Mouse (Mus musculus) kidney, embryonic 14.5 days (tissue): ENCODE results near the gene Il2ra. TPM values are rescaled to one million over a fixed set of nuclear protein-coding genes. Genes with fewer than 3 reads are reported as not detected.

Source experiments
- ATAC-seq: fragments of 200-750 bp; cut with Nextera tagmentation; 2 replicates; pipeline ENCODE4 v1.8.0; 2017; ENCODE audit warnings: moderate number of reproducible peaks, mild to moderate bottlenecking, moderate TSS enrichment, moderate library complexity; ENCODE audit not compliant: low FRiP score, low TSS enrichment
- H3K27ac ChIP-seq: fragments of 300-500 bp; sonication (generic); 2 replicates; pipeline ENCODE4 v1.5.1; 2014; ENCODE audit warnings: low read depth, mild to moderate bottlenecking, low read length, moderate library complexity, mixed read lengths
- H3K27me3 ChIP-seq: fragments of 300-500 bp; sonication (generic); 2 replicates; pipeline ENCODE4 v1.6.1; 2014; ENCODE audit warnings: mild to moderate bottlenecking, low read length; ENCODE audit not compliant: control insufficient read depth, insufficient read depth
- H3K36me3 ChIP-seq: fragments of 300-500 bp; sonication (generic); 2 replicates; pipeline ENCODE4 v1.6.1; 2014; ENCODE audit warnings: low read length, mixed read lengths; ENCODE audit not compliant: control insufficient read depth, insufficient read depth
- H3K4me1 ChIP-seq: fragments of 300-500 bp; sonication (generic); 2 replicates; pipeline ENCODE4 v1.6.1; 2014; ENCODE audit warnings: low read length, mixed read lengths; ENCODE audit not compliant: control insufficient read depth, insufficient read depth
- H3K4me2 ChIP-seq: fragments of 300-500 bp; sonication (generic); replicated peaks from 2 replicates; pipeline ENCODE4 v1.6.1; 2014; ENCODE audit warnings: low read depth, mild to moderate bottlenecking, low read length
- H3K4me3 ChIP-seq: fragments of 300-500 bp; sonication (generic); 2 replicates; pipeline ENCODE4 v1.5.1; 2014; ENCODE audit warnings: mild to moderate bottlenecking, low read length
- H3K9ac ChIP-seq: fragments of 300-500 bp; sonication (generic); 2 replicates; pipeline ENCODE4 v1.6.1; 2014; ENCODE audit warnings: low read depth, mild to moderate bottlenecking, low read length, moderate library complexity
- H3K9me3 ChIP-seq: fragments of 300-500 bp; sonication (generic); 2 replicates; pipeline ENCODE4 v1.6.1; 2016; ENCODE audit warnings: low read length; ENCODE audit not compliant: control insufficient read depth
- WGBS: fragments of 180-500 bp; shearing (Covaris S2); extraction: QIAGEN DNeasy Blood & Tissue Kit; methylation state at CpG from one replicate; pipeline ENCODE4 v1.1.7; 2014; 5-methylcytosine and 5-hydroxymethylcytosine counted together
- polyA plus RNA-seq: library from polyadenylated mRNA; unstranded; fragments of >200 nt; fragmentation: Nextera tagmentation; extraction: Ambion mirVana; gene quantifications from 2 replicates; pipeline ENCODE4 v1.2.1, GENCODE M21; 2014

The Il2ra gene
- polyA plus RNA-seq, 1 experiment from 2014 or later = not detected

DNA sequence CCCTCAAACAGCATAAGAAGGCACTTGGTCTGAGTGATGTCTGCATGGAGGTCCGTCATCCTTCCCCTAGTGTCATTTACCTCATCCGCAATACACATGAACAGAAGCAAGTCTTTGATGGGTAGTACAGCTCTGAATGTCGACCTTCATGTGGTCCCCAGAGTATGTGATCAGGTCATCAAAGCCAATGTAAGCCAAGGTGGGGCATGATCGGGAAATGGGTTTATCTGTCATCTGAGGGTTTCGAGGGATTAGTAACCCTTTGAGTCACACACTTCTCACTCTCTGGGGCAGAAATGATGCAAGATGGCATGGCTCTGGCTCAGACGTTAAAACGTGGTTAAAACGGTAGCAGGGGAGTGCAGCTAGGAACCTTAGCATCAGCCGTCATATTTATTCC, 25.8 kb upstream of the Il2ra start:
- no peak overlapping the region for H3K9ac ChIP-seq
- no peaks in the 10 kb centered on the region for H3K9me3 ChIP-seq
- H3K4me3 ChIP-seq = no peak overlapping the region
- no peaks in the 10 kb centered on the region for H3K36me3 ChIP-seq
- ATAC-seq = no peak
- no peak overlapping the region for H3K27ac ChIP-seq
- 93% methylated on average over 9 of the region's 9 CpGs for WGBS
- H3K4me1 ChIP-seq = no peaks in the 10 kb centered on the region
- no peak overlapping the region for H3K4me2 ChIP-seq
- H3K27me3 ChIP-seq = no peaks in the 10 kb centered on the region

DNA sequence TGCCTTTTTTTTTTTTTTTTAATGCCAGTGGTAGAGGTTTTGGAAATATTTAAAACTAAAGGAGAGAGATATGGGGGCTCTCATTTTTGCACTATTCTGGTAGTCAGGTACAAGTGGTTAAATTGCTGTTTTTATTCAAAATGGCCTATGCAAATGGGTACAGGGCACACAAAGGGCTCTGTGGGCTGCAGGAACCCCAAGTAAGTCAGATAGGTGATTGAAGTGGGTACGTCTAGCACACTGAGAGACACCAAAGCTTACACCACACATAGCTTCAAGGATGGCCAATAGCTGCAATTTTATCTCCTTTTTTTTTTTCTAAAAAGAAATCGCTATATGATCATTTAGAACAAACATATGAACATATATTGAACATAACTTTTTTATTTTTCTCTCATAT, 23.0 kb upstream of the Il2ra start:
- no peak overlapping the region for H3K27ac ChIP-seq
- no peaks in the 10 kb centered on the region for H3K4me1 ChIP-seq
- H3K27me3 ChIP-seq = no peaks in the 10 kb centered on the region
- ATAC-seq = no peak
- H3K9ac ChIP-seq = no peak overlapping the region
- WGBS = 84% methylated on average over 2 of the region's 2 CpGs
- H3K36me3 ChIP-seq = no peaks in the 10 kb centered on the region
- H3K4me3 ChIP-seq = no peak overlapping the region
- no peaks in the 10 kb centered on the region for H3K9me3 ChIP-seq
- H3K4me2 ChIP-seq = no peak overlapping the region

DNA sequence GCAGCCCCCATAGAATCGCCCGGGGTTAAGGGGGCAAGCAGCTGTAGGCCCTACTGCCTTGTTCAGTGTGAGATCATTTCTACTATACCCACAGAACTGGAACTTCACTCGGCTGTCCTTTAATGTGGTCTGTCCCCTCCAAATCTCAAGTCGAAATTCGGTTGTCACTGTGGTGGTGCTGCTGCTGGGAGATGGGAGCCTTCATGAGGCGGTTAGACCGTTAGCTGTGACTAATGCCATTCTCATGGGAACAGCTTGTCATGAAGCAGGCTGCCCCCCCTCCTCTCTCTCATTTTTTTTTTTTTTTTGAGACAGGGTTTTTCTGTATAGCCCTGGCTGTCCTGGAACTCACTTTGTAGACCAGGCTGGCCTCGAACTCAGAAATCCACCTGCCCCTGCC, 19.4 kb upstream of the Il2ra start:
- no peaks in the 10 kb centered on the region for H3K27me3 ChIP-seq
- 94% methylated on average over 8 of the region's 8 CpGs for WGBS
- no peak overlapping the region for H3K9ac ChIP-seq

DNA sequence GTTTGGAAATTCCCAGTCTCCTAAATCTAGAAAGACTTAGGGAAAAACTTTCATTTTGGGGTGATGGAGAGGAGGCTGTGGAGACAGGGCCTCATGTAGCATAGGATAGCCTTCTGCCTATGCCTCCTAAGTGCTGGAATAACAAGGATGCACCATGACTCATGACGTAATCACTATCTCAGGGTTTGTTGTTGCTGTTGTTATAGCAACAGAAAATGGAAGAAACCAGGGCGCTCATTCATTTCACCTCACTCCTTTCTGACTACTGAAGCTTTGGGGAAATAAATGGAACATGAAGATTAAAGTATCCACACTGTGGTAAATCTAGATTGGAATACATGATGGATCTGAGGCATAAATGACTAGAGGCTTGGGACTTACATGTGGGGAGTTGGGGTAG, 18.9 kb upstream of the Il2ra start:
- no peaks in the 10 kb centered on the region for H3K4me1 ChIP-seq
- no peak for ATAC-seq
- no peak overlapping the region for H3K27ac ChIP-seq
- H3K9me3 ChIP-seq = no peaks in the 10 kb centered on the region
- H3K4me2 ChIP-seq = no peak overlapping the region
- no peak overlapping the region for H3K4me3 ChIP-seq
- WGBS = 87% methylated on average over 2 of the region's 2 CpGs
- H3K36me3 ChIP-seq = no peaks in the 10 kb centered on the region
- H3K9ac ChIP-seq = no peak overlapping the region
- no peaks in the 10 kb centered on the region for H3K27me3 ChIP-seq

More for the DNA sequence above, 19.4 kb upstream of the Il2ra start:
- no peak overlapping the region for H3K27ac ChIP-seq
- no peaks in the 10 kb centered on the region for H3K4me1 ChIP-seq
- no peak overlapping the region for H3K4me2 ChIP-seq
- no peak for ATAC-seq
- no peaks in the 10 kb centered on the region for H3K36me3 ChIP-seq
- H3K4me3 ChIP-seq = no peak overlapping the region
- H3K9me3 ChIP-seq = no peaks in the 10 kb centered on the region

DNA sequence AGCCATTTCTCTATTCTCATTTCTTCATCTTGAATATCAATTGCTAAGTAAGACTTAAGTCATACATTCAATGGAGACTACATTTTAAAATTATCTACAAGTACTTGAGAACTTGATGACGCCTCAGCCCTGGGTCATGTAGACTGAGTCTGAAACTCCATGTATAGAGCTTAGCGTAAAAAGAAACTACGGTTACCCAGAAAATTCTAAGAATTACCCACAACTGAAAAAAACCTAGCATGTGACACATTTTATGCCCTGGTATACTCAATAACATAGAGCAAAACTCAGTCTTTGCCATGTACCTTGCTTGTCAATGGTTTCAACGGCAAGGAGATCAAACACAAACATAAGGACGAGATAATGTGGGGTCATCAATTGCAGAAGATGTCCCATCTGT, 16.7 kb upstream of the Il2ra start, which contains the start of gene Gm17490:
Gene Gm17490, minus strand, starts transcription at position 375 of the 400 bp plus-strand sequence.
- Histone ChIP-seq H3K4me2 (no peak within 1 kb of the TSS), H3K27me3 (no peaks in the 10 kb centered on the region), H3K9me3 (no peaks in the 10 kb centered on the region), H3K36me3 (no peaks in the 10 kb centered on the region), H3K9ac (no peak within 1 kb of the TSS), H3K27ac (no peak within 1 kb of the TSS), H3K4me3 (no peak within 1 kb of the TSS), H3K4me1 (no peaks in the 10 kb centered on the region)
- WGBS = 97% methylated on average over 5 of the region's 5 CpGs
- no peak for ATAC-seq

DNA sequence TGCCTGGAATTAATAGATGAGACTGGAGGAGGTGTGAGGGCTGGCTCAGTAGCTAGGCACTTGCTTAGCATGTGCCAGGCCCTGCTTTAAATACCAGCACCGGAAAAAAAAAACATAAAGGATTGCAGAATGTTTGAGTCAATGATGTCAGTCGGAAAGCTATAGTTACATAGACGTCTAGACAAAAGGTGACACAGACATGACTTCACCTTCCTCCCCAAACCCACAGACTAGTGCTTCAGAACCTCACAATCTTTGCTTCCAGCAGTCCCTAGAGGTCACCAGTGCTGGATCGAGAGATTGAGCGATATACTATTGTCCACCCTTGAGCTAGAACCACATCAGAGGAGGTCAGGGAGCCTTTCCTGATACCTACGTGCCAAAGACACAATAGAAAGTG, 7.6 kb upstream of the Il2ra start:
- 91% methylated on average over 6 of the region's 6 CpGs for WGBS
- H3K36me3 ChIP-seq = no peaks in the 10 kb centered on the region
- no peak overlapping the region for H3K4me3 ChIP-seq
- H3K4me1 ChIP-seq = no peaks in the 10 kb centered on the region
- no peak overlapping the region for H3K27ac ChIP-seq
- no peaks in the 10 kb centered on the region for H3K27me3 ChIP-seq
- no peak overlapping the region for H3K9ac ChIP-seq
- H3K9me3 ChIP-seq = 0 out of 2 replicates have a peak, but pooled peaks cover 3% of the 10 kb centered on the region
- no peak overlapping the region for H3K4me2 ChIP-seq
- no peak for ATAC-seq

DNA sequence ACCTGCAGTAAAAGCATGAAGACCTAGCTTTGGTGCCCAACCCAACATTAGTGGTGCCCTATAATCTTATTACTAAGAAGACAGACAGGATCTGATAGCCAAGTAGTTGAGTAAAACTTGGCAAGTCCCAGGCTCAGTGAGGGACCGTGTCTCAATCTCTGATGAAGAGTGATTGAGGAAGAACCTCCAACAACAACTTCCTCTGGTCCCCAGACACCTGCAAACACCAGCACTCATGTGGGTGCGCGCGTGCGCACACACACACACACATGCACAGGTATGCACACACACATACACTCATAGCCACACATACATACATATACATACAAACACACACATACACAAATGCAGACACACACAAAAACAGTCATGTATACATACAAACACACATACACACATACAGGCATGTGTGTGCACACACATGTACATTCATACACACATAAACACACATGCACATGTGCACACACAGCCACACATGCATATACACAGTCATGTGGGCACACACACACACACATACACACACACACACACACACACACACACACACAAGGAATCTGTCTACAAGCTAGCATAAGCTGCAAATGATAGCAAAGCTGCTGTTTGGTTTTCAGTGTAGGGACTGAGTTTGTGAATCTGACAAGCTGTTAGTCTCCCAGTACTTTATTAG, 7.0 kb upstream of the Il2ra start:
- Histone ChIP-seq H3K4me2 (no peak overlapping the region), H3K4me1 (no peaks in the 10 kb centered on the region), H3K9me3 (0 out of 2 replicates have a peak, but pooled peaks cover 3% of the 10 kb centered on the region), H3K27ac (no peak overlapping the region), H3K36me3 (no peaks in the 10 kb centered on the region), H3K9ac (no peak overlapping the region), H3K27me3 (no peaks in the 10 kb centered on the region), H3K4me3 (no peak overlapping the region)
- WGBS = 98% methylated on average over 5 of the region's 5 CpGs
- ATAC-seq = no peak

DNA sequence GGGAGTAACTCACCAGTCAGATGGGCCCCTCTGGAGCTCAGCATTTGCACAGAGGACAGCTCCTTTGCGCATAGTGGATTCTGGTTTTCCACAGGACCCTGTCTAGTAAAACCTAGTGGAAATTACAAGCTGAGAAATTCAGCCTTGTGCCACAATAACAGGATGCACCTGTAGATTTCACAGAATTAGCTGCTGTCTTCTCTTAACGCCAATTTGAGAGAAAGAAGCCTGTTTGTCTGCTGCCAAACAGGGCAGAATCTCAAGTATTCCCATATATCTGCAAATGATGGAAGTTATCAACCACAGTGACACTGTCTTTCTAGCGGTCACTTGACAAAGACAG, 6.5 kb upstream of the Il2ra start:
- whole genome bisulfite sequencing = 76% methylated on average over 3 of the region's 3 CpGs
- Histone ChIP-seq H3K4me3 (no peak overlapping the region), H3K36me3 (no peaks in the 10 kb centered on the region), H3K27ac (no peak overlapping the region), H3K9me3 (0 out of 2 replicates have a peak, but pooled peaks cover 3% of the 10 kb centered on the region), H3K4me1 (no peaks in the 10 kb centered on the region), H3K9ac (no peak overlapping the region), H3K27me3 (no peaks in the 10 kb centered on the region), H3K4me2 (no peak overlapping the region)
- no peak for ATAC-seq

DNA sequence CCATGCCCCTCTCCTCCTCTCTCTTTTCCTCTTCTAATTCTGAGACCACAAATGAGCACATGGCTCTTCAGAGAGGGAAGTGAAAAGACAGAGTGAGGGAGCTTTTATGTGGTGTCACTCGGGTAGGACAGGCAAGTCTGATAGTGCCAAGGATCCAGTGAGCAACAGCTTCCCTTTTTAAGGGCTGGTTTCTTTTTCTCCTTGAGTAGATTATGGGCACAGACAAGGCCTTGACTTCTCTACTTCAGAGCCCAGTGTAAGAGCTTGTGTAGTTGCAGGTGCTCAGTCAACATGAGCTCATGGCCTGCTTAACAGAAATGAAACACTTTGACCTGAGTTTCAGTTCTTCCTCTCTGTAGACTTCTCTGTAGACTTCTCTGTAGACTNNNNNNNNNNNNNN, 5.5 kb upstream of the Il2ra start:
- Histone ChIP-seq H3K9ac (no peak overlapping the region), H3K27me3 (no peaks in the 10 kb centered on the region), H3K4me3 (no peak overlapping the region), H3K4me1 (no peaks in the 10 kb centered on the region), H3K27ac (no peak overlapping the region), H3K36me3 (no peaks in the 10 kb centered on the region), H3K9me3 (0 out of 2 replicates have a peak, but pooled peaks cover 3% of the 10 kb centered on the region), H3K4me2 (no peak overlapping the region)
- no peak for ATAC-seq
- 87% methylated on average over 1 of the region's 1 CpGs for WGBS
